ENCODE assay signal across 21 mouse cellular contexts in genomic region chr16:89812891-89813290, GRCm38 (mm10).
"Had no signal": no experiment of that assay in that cellular context is flagged by ENCODE, and none has a peak within 500 bp of the region (broad histone marks: within the 10 kb centered on the region; RNA-seq: fewer than 3 reads in every experiment).

No protein-coding gene starts in this region.

- DNase-seq: forebrain, postnatal 0 days; gastrocnemius, postnatal 14 days; gastrocnemius, postnatal 36 days; heart, adult 11 months; heart, postnatal 10 days; heart, postnatal 4 days; kidney, adult 18-20 months; kidney, adult 8-10 months; kidney, postnatal 10 days; kidney, postnatal 25 days; kidney, postnatal 4 days; layer of hippocampus, adult 9-11 months; liver had no signal

- H3K27me3 ChIP-seq: heart, embryonic 12.5 days; intestine, embryonic 15.5 days had no signal

- H3K4me3 ChIP-seq: heart, embryonic 10.5 days; heart, embryonic 12.5 days; hindbrain, embryonic 10.5 days; hindbrain, embryonic 12.5 days; intestine, embryonic 15.5 days; limb, embryonic 10.5 days; limb, embryonic 12.5 days had no signal

- H3K27ac ChIP-seq: heart, embryonic 10.5 days; hindbrain, embryonic 12.5 days; hindbrain, embryonic 14.5 days; intestine, embryonic 15.5 days; limb, embryonic 10.5 days; limb, embryonic 12.5 days had no signal
